In the genomic region with DNA sequence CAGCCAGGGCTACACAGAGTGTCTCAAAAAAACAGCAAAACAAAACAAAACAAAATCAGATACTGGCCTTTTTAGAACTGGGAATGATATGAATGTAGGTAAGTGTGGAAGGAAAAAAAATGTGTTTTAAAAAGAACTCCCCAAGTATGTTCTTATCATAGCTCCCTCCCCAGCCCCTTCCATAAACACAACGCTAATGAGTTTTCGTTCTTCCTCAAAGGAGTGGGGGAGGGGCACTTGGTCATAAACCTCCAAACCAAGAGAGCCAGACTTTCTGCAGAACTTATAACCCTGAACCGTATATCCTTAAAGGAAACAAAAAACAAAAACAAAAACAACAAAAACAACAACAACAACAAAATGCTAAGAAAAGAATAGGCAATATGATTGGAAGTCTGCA, we compare ENCODE assay signal across 19 mouse cellular contexts.
"Had no signal": no experiment of that assay in that cellular context is flagged by ENCODE, and none has a peak within 500 bp of the region (broad histone marks: within the 10 kb centered on the region; RNA-seq: fewer than 3 reads in every experiment).

No protein-coding gene starts in this region.

- DNase-seq: kidney, adult 2 months; kidney, postnatal 10 days; kidney, postnatal 4 days; left cerebral cortex, postnatal 4 days; lung, adult 18-20 months; lung, postnatal 10 days; lung, postnatal 4 days; right cerebral cortex, adult 18-20 months; right cerebral cortex, postnatal 14 days; right cerebral cortex, postnatal 4 days; thymus, postnatal 36 days had no signal

- H3K9me3 ChIP-seq: limb, embryonic 12.5 days; limb, embryonic 15.5 days; midbrain, embryonic 12.5 days; midbrain, embryonic 15.5 days; neural tube, embryonic 12.5 days; neural tube, embryonic 15.5 days had no signal

- H3K4me3 ChIP-seq: limb, embryonic 12.5 days; limb, embryonic 15.5 days; midbrain, embryonic 12.5 days; midbrain, embryonic 15.5 days; neural tube, embryonic 12.5 days; neural tube, embryonic 15.5 days had no signal

- H3K27ac ChIP-seq: limb, embryonic 12.5 days; limb, embryonic 15.5 days; liver, embryonic 14.5 days; midbrain, embryonic 12.5 days; midbrain, embryonic 15.5 days; neural tube, embryonic 12.5 days; neural tube, embryonic 15.5 days; stomach, postnatal 0 days had no signal

- H3K9ac ChIP-seq: limb, embryonic 12.5 days; limb, embryonic 15.5 days; liver, embryonic 14.5 days; midbrain, embryonic 12.5 days; midbrain, embryonic 15.5 days; neural tube, embryonic 12.5 days; neural tube, embryonic 15.5 days had no signal

- H3K4me1 ChIP-seq: midbrain, embryonic 12.5 days; midbrain, embryonic 15.5 days; neural tube, embryonic 12.5 days; neural tube, embryonic 15.5 days had no signal

- ATAC-seq: midbrain, embryonic 15.5 days had no signal

- H3K4me2 ChIP-seq: limb, embryonic 12.5 days; limb, embryonic 15.5 days; midbrain, embryonic 12.5 days; midbrain, embryonic 15.5 days; neural tube, embryonic 12.5 days; neural tube, embryonic 15.5 days had no signal

- H3K36me3 ChIP-seq: limb, embryonic 12.5 days; limb, embryonic 15.5 days; midbrain, embryonic 12.5 days; midbrain, embryonic 15.5 days; neural tube, embryonic 12.5 days; neural tube, embryonic 15.5 days had no signal

- H3K27me3 ChIP-seq: limb, embryonic 12.5 days; limb, embryonic 15.5 days; midbrain, embryonic 12.5 days; midbrain, embryonic 15.5 days; neural tube, embryonic 12.5 days; neural tube, embryonic 15.5 days had no signal
